Mouse (Mus musculus): Measurements from ENCODE around the gene 9530002B09Rik. TPM values are rescaled to one million over a fixed set of nuclear protein-coding genes. Genes with fewer than 3 reads are reported as not detected.

The 9530002B09Rik gene
- not detected in 2 replicates for polyA plus RNA-seq (2012; ENCODE audit: insufficient read depth, insufficient read length, missing spikeins)

- no peak within 1 kb of the TSS for H3K4me3 ChIP-seq (ENCODE audit: insufficient read depth, low read length)
- no peak for TF ChIP-seq CTCF (IDR thresholded peaks at IDR 0.05; ENCODE audit: low read depth, low read length)
- no peak for TF ChIP-seq POLR2A (IDR thresholded peaks at IDR 0.05; ENCODE audit: borderline replicate concordance, low read depth, low read length)
- no peaks in the 10 kb centered on the region for H3K4me1 ChIP-seq (ENCODE audit: control insufficient read depth, insufficient read depth, low read length)
- H3K27ac ChIP-seq (ENCODE audit: insufficient read depth, low read depth, low read length), result no peak within 1 kb of the TSS
Measured at GRCm38 (mm10) chr4:122688975-122689374, at the start of gene 9530002B09Rik. TSS of gene 9530002B09Rik (plus strand) at chr4:122689275.

Other genes with a start within 250 kb of the 9530002B09Rik start
- 152 and 158 TPM in 2 replicates for gene Ppt1, start 147.0 kb downstream of the 9530002B09Rik start, polyA plus RNA-seq (2012; ENCODE audit: insufficient read depth, insufficient read length, missing spikeins)
- 495 and 593 TPM in 2 replicates for gene Cap1, start 196.8 kb downstream of the 9530002B09Rik start, polyA plus RNA-seq (2012; ENCODE audit: insufficient read depth, insufficient read length, missing spikeins)

Data from bone marrow macrophage, adult 2 months (primary cell).